Mouse (Mus musculus) A20 (cell line): ENCODE measurements around the gene Inpp5a.
"Not testable (repeated sequence)": the region's sequence is repeated elsewhere in the genome, so short reads cannot be mapped to it uniquely, and the experiment has no call there.

Experiments used
- DNase-seq: peaks from one replicate; pipeline ENCODE4 v3.0.0-alpha.2; 2011; ENCODE audit warnings: low read depth, low spot score

The Inpp5a gene

DNA sequence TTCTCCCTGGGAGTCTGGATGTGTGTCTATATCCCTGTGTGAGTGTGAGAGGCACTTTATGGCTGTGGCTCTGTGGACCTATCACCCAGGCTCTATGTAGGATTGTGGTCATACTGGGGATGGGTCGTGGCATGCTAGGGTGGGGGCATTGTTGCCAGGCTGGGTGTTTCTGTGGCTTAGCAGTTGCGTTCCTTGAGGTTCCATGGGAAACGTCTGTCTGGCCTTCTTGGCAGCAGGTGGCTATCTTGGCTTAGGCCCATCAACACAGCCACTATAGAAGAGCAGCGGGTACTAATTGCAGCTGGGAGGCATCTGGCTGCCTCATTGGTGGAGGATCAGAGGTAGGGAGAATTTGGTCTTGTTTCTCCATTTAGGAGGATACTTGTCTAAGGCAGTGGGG is 10.7 kb downstream of the Inpp5a start:
- no peak for DNase-seq

- peak; percentile 34 for DNase-seq
Observed at GRCm38 (mm10) chr7:139399977-139400685, 11.2 kb downstream of the Inpp5a start.

DNA sequence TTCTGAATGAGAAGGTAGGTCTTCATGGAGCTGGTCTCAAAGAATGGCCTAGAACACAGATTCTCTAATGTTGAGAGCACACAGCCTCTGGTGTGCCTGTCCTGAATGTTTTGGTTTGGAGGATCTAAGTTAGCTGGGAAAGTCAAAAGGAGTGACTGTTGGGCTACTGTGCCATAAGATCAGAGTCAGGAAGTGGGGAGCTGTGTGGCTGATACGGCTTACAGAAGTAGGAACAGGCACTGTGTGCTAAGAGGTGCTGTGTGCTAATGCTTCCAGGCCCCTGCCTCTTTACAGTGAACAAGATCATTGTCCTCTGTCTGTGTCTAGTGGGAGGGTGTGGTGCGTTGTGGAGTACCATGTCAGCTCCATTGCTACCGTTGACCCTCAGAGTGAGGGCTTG is 12.0 kb downstream of the Inpp5a start:
- DNase-seq, result no peak

DNA sequence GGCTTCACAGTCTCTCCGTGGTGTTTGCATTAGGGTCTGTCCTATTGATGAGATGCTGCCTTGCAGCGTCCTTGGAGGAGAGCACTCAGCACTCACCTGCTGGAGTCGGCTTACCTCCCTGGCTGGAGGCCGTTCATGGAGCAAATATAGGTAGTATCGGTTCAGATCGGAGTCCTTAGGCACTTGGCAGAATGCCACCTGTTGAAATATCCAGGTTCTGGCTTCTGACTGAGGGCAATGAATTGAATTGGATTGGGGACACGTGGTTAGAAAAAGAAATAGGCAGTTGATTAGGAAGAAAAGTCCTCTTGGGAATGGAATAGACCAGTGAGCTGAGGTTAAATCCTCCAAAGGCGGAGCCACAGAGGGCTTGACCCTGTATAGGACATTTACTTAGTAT is 12.9 kb downstream of the Inpp5a start:
- DNase-seq, result no peak

GRCm38 (mm10) chr7:139402721-139403120 is 13.8 kb downstream of the Inpp5a start:
- DNase-seq, result peak; percentile 30

DNA sequence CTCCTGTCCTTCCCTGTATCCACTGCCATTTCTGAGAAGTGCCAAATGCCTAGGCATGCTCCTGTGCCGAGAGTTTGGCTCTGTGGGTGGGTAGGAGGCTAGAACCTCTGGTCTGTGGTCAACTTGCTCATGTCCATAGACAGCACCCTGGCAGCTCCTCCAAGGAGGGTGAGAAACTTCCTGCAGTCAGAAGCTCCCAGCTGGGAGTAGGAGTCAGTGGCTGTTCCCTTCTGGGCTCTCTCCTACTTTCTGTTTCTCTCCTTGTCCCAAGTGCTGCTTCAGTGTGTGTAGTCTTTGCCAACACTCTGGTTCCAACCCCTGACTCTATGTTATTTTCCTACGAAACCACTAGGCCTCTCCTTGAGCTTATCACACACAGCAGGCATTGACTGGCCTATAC is 17.7 kb downstream of the Inpp5a start:
- no peak for DNase-seq

DNA sequence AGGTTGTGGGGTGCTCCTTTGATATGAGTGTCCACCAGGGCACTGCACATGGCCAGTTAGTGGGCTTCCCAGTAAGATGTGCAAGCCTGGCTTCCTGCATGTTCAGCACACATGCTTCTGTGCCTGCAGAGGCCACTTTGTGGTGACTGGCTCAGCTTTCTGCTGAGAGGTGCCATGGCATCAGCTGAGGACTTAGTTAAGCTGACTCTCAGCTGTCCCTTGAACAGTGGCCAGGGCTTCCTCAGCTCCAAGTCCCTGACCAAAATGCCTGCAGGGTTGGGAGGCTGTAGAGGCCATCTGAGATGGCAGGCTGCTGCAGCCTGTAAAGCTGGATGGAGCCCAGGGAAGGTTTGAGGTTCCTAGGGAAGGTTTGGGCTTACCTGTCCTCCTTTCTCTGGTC is 19.1 kb downstream of the Inpp5a start:
- DNase-seq, result no peak

- no peak for DNase-seq
Observed at GRCm38 (mm10) chr7:139409903-139410302, 21.0 kb downstream of the Inpp5a start.

DNA sequence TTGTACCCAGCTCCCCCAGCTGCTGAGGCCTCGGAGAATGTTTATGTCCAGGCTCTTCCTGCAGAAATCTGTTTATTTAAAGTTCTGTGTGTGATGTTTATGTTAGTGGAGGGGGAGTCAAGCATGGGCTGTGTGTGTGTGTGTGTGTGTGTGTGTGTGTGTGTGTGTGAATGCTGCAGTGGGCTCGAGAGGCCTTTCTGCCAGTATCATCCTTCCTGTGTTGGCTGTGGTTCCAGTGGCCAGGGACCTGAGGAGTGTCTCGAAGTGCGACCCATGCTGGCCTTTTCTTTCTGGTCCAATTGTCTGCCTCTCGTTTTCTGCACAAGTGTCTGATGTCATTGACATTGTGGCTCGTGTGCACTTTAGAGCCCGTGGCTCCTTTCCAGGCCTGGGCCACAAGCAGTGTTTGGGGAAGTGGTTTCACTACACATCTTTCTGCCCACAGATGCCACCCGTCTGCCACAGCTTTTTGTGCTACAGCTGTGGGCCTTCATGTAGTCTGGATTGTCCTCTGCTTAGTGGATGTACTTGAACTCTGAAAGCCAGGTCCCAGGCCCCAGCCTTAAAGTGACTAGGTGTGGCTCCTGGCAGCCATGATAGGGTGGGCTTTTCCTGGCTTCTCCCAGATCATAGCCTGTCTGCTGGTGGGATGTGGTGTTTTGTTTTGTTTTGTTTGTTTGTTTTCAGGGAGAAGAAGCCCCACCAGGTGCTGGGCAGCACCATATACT is 23.5 kb downstream of the Inpp5a start:
- DNase-seq, result no peak

- no peak for DNase-seq
Observed at GRCm38 (mm10) chr7:139413400-139413799, 24.5 kb downstream of the Inpp5a start.

DNA sequence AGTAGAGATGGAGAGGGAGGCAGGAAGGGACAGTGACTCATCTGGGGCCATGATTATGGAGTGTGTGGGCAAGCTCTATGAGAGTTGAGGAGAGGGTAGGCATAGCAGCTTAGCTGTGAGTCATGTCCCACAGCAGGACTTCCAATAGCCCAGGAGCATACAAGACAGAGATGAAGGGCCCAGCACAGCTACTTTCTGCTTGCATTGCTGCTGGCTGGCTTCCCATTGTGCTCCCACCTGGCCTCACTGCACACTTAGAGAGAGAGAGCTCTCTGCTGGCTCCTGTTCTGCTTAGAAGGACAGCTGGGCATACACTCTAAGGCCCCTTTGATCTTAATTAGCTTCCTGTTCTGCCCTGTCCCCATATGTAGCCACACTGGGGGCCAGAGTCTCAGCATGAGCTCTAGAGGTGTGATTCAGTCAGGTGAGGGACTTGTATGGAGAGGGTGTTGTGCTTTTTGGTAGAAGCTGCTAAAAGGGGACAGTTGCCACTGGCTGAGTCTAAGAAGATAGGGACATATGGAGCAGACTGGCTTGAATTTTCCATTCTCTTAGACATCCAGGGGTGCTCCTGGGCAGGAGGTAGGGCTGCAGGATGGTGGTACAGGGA is 26.8 kb downstream of the Inpp5a start:
- DNase-seq, result no peak

DNA sequence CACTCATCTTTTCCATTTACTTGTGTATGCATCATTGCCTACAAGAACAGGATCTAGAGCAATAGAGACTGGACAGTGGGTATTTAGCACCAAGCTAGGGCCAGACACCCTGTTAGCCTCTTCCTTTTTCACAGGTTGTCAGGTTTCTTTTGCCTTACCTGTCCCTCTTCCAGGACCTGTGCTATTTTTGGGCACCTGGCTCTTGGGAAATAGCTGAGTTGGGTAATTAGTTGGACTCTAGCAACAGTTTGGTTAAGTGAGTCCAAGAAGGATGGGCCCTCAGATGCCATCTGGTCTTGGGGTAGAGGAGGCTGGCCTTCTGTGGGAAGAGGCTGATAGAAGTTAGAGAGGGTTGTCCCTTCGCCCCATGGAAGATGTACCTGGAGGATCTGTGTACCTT is 29.5 kb downstream of the Inpp5a start:
- DNase-seq, result no peak

- DNase-seq, result no peak
Observed at GRCm38 (mm10) chr7:139422827-139423226, 33.9 kb downstream of the Inpp5a start.

DNA sequence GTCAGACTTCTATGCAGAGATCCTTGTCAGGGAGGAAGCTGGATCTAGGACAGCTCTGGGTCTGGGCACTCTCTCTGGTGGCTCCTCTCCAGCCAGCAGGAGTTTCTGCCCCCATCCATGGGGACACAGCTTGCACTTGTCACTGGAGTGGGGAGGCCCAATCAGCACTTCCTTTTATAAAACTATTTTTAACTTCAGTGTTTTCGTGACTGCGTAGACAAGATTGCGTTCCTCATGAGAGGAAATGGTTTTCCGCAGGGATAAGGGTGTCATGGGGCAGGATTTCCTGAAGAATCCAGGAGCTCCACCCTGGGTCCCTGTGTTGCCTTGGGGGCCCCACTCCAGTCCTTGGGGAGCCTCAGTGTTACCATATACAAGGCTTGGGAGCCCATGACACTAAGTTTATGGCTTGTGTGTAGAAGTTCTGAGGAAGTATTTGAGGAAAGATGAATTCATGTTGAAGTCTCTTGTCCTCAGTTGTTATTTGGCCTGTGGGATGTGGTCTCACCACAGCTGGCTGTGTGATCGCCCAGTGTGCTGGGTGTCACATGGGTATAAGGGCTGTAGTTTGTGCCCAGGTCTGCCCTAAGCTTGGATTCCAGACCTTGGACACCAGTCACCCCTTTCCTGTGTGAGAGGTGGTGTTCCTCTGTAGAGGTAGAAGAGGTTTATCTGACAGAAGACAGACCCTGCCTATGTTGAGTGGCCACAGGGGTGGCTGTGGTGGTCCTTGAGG is 45.4 kb downstream of the Inpp5a start:
- no peak for DNase-seq

GRCm38 (mm10) chr7:139434931-139435330 is 46.0 kb downstream of the Inpp5a start:
- DNase-seq, result not testable (repeated sequence)

DNA sequence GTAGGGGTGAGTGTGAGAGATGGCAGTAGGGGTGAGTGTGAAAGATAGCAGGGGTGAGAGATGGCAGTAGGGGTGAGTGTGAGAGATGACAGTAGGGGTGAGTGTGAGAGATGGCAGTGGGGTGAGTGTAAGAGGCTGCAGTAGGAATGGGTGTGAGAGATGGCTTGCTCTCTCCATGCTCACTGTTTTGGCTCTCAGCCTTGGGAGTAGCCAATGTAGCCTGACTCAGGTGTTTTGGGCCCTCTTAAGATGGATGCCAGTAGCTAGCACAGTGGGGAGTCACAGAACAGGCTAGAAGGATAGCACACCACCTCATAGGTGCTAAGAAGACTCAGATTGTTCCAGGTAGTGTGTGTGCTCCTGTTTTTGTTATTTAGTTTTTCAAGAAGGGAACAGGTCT is 46.8 kb downstream of the Inpp5a start:
- no peak for DNase-seq

- DNase-seq, result no peak
Observed at GRCm38 (mm10) chr7:139436951-139437350, 48.0 kb downstream of the Inpp5a start.

DNA sequence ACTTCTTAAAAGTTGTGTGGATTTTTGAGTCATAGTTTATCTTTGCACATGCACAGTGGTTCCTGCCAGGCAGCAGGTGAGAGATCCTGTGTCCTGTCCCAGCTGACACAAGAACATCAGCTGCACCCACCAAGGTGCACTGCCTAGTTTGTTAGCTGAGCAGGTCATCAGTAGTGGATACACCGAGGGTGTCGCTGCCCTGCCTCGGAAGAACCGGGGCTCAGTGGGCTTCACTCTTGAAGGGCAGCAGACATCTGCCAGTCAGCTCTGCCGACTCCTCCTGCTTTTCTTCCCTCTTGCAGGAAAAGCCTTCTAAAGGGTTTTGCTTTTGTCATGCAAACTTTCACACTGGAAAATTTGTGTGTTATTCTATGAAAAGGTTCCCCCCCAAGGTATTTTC is 48.6 kb downstream of the Inpp5a start:
- DNase-seq, result no peak

DNA sequence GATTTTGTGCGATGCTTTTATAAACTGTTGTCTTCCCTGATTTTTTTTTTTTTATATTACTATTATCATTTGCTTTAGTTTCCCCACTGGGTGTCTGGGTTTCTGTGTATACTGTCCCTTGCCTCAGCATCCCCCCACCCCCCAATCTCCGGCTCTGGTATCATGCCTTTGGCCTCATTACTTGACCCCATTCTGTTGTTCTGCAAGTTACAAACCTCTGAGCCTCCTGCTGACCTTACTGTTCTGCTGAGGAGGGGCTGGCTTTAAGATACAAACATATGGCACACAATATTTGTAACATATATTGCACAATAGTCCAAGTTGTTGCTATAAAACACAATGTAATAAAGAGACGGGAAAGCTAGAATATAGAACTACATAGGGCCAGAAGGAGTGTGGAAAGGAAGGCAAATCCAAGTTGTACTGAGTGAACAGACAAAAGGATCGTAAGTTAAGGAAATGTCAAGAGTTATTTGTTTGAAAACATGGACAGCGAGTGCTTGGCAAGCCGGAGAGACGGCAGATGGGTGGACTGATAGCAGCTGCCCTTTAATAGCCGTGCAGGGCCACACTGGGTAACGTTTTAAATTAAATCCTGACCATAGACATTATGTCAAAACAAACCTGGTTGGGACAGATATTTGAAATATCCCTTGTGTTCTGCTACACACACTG is 49.2 kb downstream of the Inpp5a start:
- no peak for DNase-seq

GRCm38 (mm10) chr7:139438601-139438945 is 49.7 kb downstream of the Inpp5a start:
- DNase-seq, result no peak

- DNase-seq, result no peak
Observed at GRCm38 (mm10) chr7:139439031-139439430, 50.1 kb downstream of the Inpp5a start.
